Mouse (Mus musculus): Measurements from ENCODE around the gene Filip1l. TPM values are rescaled to one million over a fixed set of nuclear protein-coding genes. Genes with fewer than 3 reads are reported as not detected.

Gene Filip1l
- polyA plus RNA-seq, 1 experiment from 2014 or later = 32.1 TPM

GRCm38 (mm10) chr16:57488661-57489060 lies 135.8 kb downstream of the Filip1l start:
- no peak for TF ChIP-seq CTCF (IDR thresholded peaks at IDR 0.05; ENCODE audit: low read depth)
- H3K9ac ChIP-seq (ENCODE audit: low read depth, low read length) = no peak overlapping the region
- no peaks in the 10 kb centered on the region for H3K9me3 ChIP-seq (ENCODE audit: control insufficient read depth)
- no peaks in the 10 kb centered on the region for H3K36me3 ChIP-seq (ENCODE audit: control insufficient read depth, insufficient read depth)
- no peak overlapping the region for H3K4me3 ChIP-seq (ENCODE audit: low read depth, low read length)
- no peak overlapping the region for H3K27ac ChIP-seq (ENCODE audit: low read depth, low read length)
- no peaks in the 10 kb centered on the region for H3K27me3 ChIP-seq (replicated peaks; ENCODE audit: control insufficient read depth, insufficient read depth, low read length)
- no peak for ATAC-seq
- H3K4me1 ChIP-seq (replicated peaks; ENCODE audit: control insufficient read depth, insufficient read depth, low read length) = no peaks in the 10 kb centered on the region
- no peak overlapping the region for H3K4me2 ChIP-seq (replicated peaks; ENCODE audit: low read depth)

- 94% methylated on average over 8 of the region's 8 CpGs for WGBS
- no peak overlapping the region for H3K9ac ChIP-seq (ENCODE audit: low read depth, low read length)
- no peak overlapping the region for H3K4me3 ChIP-seq (ENCODE audit: low read depth, low read length)
- H3K27ac ChIP-seq (ENCODE audit: low read depth, low read length) = no peak overlapping the region
- no peak for TF ChIP-seq CTCF (IDR thresholded peaks at IDR 0.05; ENCODE audit: low read depth)
- no peak for ATAC-seq
- H3K4me2 ChIP-seq (replicated peaks; ENCODE audit: low read depth) = no peak overlapping the region
- H3K4me1 ChIP-seq (replicated peaks; ENCODE audit: control insufficient read depth, insufficient read depth, low read length) = no peaks in the 10 kb centered on the region
- H3K27me3 ChIP-seq (replicated peaks; ENCODE audit: control insufficient read depth, insufficient read depth, low read length) = no peaks in the 10 kb centered on the region
- no peaks in the 10 kb centered on the region for H3K9me3 ChIP-seq (ENCODE audit: control insufficient read depth)
- H3K36me3 ChIP-seq (ENCODE audit: control insufficient read depth, insufficient read depth) = no peaks in the 10 kb centered on the region
These were observed 137.8 kb downstream of the Filip1l start for GRCm38 (mm10) chr16:57490691-57491090.

- no peak overlapping the region for H3K4me2 ChIP-seq (replicated peaks; ENCODE audit: low read depth)
- H3K27me3 ChIP-seq (replicated peaks; ENCODE audit: control insufficient read depth, insufficient read depth, low read length) = no peaks in the 10 kb centered on the region
- H3K9ac ChIP-seq (ENCODE audit: low read depth, low read length) = no peak overlapping the region
- WGBS = 86% methylated on average over 4 of the region's 4 CpGs
- no peaks in the 10 kb centered on the region for H3K36me3 ChIP-seq (ENCODE audit: control insufficient read depth, insufficient read depth)
- H3K9me3 ChIP-seq (ENCODE audit: control insufficient read depth) = no peaks in the 10 kb centered on the region
- H3K27ac ChIP-seq (ENCODE audit: low read depth, low read length) = no peak overlapping the region
- TF ChIP-seq CTCF (IDR thresholded peaks at IDR 0.05; ENCODE audit: low read depth) = no peak
- ATAC-seq = no peak
- H3K4me3 ChIP-seq (ENCODE audit: low read depth, low read length) = no peak overlapping the region
- H3K4me1 ChIP-seq (replicated peaks; ENCODE audit: control insufficient read depth, insufficient read depth, low read length) = no peaks in the 10 kb centered on the region
These were observed 139.0 kb downstream of the Filip1l start for GRCm38 (mm10) chr16:57491853-57492252.

- no peaks in the 10 kb centered on the region for H3K27me3 ChIP-seq (replicated peaks; ENCODE audit: control insufficient read depth, insufficient read depth, low read length)
- H3K4me1 ChIP-seq (replicated peaks; ENCODE audit: control insufficient read depth, insufficient read depth, low read length) = no peaks in the 10 kb centered on the region
- no peak overlapping the region for H3K27ac ChIP-seq (ENCODE audit: low read depth, low read length)
- H3K36me3 ChIP-seq (ENCODE audit: control insufficient read depth, insufficient read depth) = no peaks in the 10 kb centered on the region
- no peaks in the 10 kb centered on the region for H3K9me3 ChIP-seq (ENCODE audit: control insufficient read depth)
- no peak overlapping the region for H3K9ac ChIP-seq (ENCODE audit: low read depth, low read length)
- peak; percentile 86 for ATAC-seq
- no peak overlapping the region for H3K4me3 ChIP-seq (ENCODE audit: low read depth, low read length)
- peak overlapping the region; percentile 17; the same call in 1 of the 2 replicates for H3K4me2 ChIP-seq (replicated peaks; ENCODE audit: low read depth)
- TF ChIP-seq CTCF (IDR thresholded peaks at IDR 0.05; ENCODE audit: low read depth) = no peak
- WGBS = 57% methylated on average over 10 of the region's 10 CpGs
These were observed 142.7 kb downstream of the Filip1l start for GRCm38 (mm10) chr16:57495476-57496203.

GRCm38 (mm10) chr16:57496437-57497173 lies 143.7 kb downstream of the Filip1l start:
- ATAC-seq = no peak
- H3K4me2 ChIP-seq (replicated peaks; ENCODE audit: low read depth) = no peak overlapping the region
- H3K9ac ChIP-seq (ENCODE audit: low read depth, low read length) = no peak overlapping the region
- no peak overlapping the region for H3K27ac ChIP-seq (ENCODE audit: low read depth, low read length)
- WGBS = 69% methylated on average over 10 of the region's 10 CpGs
- no peaks in the 10 kb centered on the region for H3K27me3 ChIP-seq (replicated peaks; ENCODE audit: control insufficient read depth, insufficient read depth, low read length)
- H3K36me3 ChIP-seq (ENCODE audit: control insufficient read depth, insufficient read depth) = no peaks in the 10 kb centered on the region
- H3K4me1 ChIP-seq (replicated peaks; ENCODE audit: control insufficient read depth, insufficient read depth, low read length) = no peaks in the 10 kb centered on the region
- no peaks in the 10 kb centered on the region for H3K9me3 ChIP-seq (ENCODE audit: control insufficient read depth)
- H3K4me3 ChIP-seq (ENCODE audit: low read depth, low read length) = no peak overlapping the region
- no peak for TF ChIP-seq CTCF (IDR thresholded peaks at IDR 0.05; ENCODE audit: low read depth)

GRCm38 (mm10) chr16:57500851-57501250 lies 148.0 kb downstream of the Filip1l start:
- H3K27me3 ChIP-seq (replicated peaks; ENCODE audit: control insufficient read depth, insufficient read depth, low read length) = no peaks in the 10 kb centered on the region
- no peak overlapping the region for H3K4me3 ChIP-seq (ENCODE audit: low read depth, low read length)
- no peaks in the 10 kb centered on the region for H3K9me3 ChIP-seq (ENCODE audit: control insufficient read depth)
- ATAC-seq = peak; percentile 87
- no peaks in the 10 kb centered on the region for H3K36me3 ChIP-seq (ENCODE audit: control insufficient read depth, insufficient read depth)
- H3K4me1 ChIP-seq (replicated peaks; ENCODE audit: control insufficient read depth, insufficient read depth, low read length) = no peaks in the 10 kb centered on the region
- H3K9ac ChIP-seq (ENCODE audit: low read depth, low read length) = no peak overlapping the region
- WGBS = 23% methylated on average over 3 of the region's 3 CpGs
- no peak for TF ChIP-seq CTCF (IDR thresholded peaks at IDR 0.05; ENCODE audit: low read depth)
- no peak overlapping the region for H3K4me2 ChIP-seq (replicated peaks; ENCODE audit: low read depth)
- H3K27ac ChIP-seq (ENCODE audit: low read depth, low read length) = no peak overlapping the region

All from intestine, postnatal 0 days (tissue).